ENCODE assay signal across 26 mouse cellular contexts in genomic region chr16:30784261-30784660, GRCm38 (mm10).
"Had no signal": no experiment of that assay in that cellular context is flagged by ENCODE, and none has a peak within 500 bp of the region (broad histone marks: within the 10 kb centered on the region; RNA-seq: fewer than 3 reads in every experiment).

No protein-coding gene starts in this region.

- H3K27ac ChIP-seq: embryonic facial prominence, embryonic 10.5 days; embryonic facial prominence, embryonic 12.5 days; embryonic facial prominence, embryonic 13.5 days; embryonic facial prominence, embryonic 15.5 days; forebrain, embryonic 10.5 days; forebrain, embryonic 12.5 days; forebrain, embryonic 13.5 days; forebrain, embryonic 15.5 days; gastrocnemius, adult 2 months; heart, adult 2 months had no signal

- DNase-seq: cerebellum, adult 2 months; cerebellum, adult 8-10 months; cerebellum, adult 9-10 months; cerebellum, adult 9-11 months; cerebellum, postnatal 10 days; cerebellum, postnatal 14 days; cerebellum, postnatal 25 days; cerebellum, postnatal 36 days; embryo, embryonic 11 days; forebrain, postnatal 0 days; gastrocnemius, adult 2 months; gastrocnemius, postnatal 10 days; gastrocnemius, postnatal 14 days; gastrocnemius, postnatal 25 days; gastrocnemius, postnatal 36 days; heart, adult 18-20 months had no signal

- H3K36me3 ChIP-seq: embryonic facial prominence, embryonic 10.5 days; embryonic facial prominence, embryonic 12.5 days; embryonic facial prominence, embryonic 13.5 days; embryonic facial prominence, embryonic 15.5 days; forebrain, embryonic 10.5 days; forebrain, embryonic 12.5 days; forebrain, embryonic 15.5 days had no signal

- H3K4me3 ChIP-seq: embryonic facial prominence, embryonic 10.5 days; embryonic facial prominence, embryonic 12.5 days; embryonic facial prominence, embryonic 13.5 days; embryonic facial prominence, embryonic 15.5 days; erythroblast, embryonic 14.5 days; forebrain, embryonic 10.5 days; forebrain, embryonic 12.5 days; forebrain, embryonic 13.5 days; forebrain, embryonic 15.5 days; gastrocnemius, adult 2 months; heart, adult 2 months had no signal

- H3K27me3 ChIP-seq: embryonic facial prominence, embryonic 12.5 days; embryonic facial prominence, embryonic 13.5 days; embryonic facial prominence, embryonic 15.5 days; forebrain, embryonic 12.5 days; forebrain, embryonic 13.5 days; forebrain, embryonic 15.5 days had no signal

- H3K9me3 ChIP-seq: embryonic facial prominence, embryonic 10.5 days; embryonic facial prominence, embryonic 12.5 days; embryonic facial prominence, embryonic 13.5 days; embryonic facial prominence, embryonic 15.5 days; forebrain, embryonic 10.5 days; forebrain, embryonic 12.5 days; forebrain, embryonic 13.5 days; forebrain, embryonic 15.5 days had no signal

- H3K4me1 ChIP-seq: forebrain, embryonic 10.5 days; forebrain, embryonic 12.5 days; forebrain, embryonic 13.5 days; forebrain, embryonic 15.5 days had no signal
